Mouse (Mus musculus) spleen, adult 2 months (tissue): ENCODE measurements at regions not wholly inside any gene's neighbourhood (a gene's known extent, or its start where the extent isn't known, plus 50 kb on each side); places are given as distances from the start of the nearest gene placed in this dataset.

Experiments
- CTCF ChIP-seq: fragments of 200-500 bp; IDR thresholded peaks from 2 replicates; pipeline ENCODE4 v1.5.1; 2011; ENCODE audit warnings: mild to moderate bottlenecking, inconsistent platforms; ENCODE audit not compliant: insufficient read depth, insufficient read length, insufficient replicate concordance; ENCODE audit errors: extremely low read depth
- POLR2A ChIP-seq: fragments of 200-500 bp; IDR thresholded peaks from 2 replicates; pipeline ENCODE4 v1.6.1; 2011; ENCODE audit warnings: low read depth, low read length, inconsistent platforms

DNA sequence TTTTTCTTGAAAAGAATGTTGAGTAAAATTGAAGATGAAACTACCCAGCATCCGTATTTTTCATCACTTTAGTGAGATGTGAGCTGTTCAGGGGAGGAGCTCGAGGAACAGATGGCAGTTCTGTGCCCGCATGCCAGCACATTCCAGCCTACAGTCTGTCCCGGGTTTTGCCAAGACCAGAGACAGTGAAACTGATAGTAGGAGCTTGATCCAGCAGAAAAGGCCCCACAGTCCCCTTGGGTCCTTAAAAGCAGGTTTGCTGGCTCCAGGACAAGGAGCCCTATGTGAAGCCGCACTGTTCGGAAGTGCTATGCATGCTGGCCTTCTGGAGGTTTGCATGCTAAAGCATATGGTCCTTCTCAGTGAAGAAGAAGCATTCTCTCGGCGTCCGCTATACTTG is 93.7 kb upstream of the Cblb start:
- TF ChIP-seq CTCF (no peak), POLR2A (no peak)
